Mouse (Mus musculus) spleen, postnatal 14 days (tissue): ENCODE data around the gene Npr1.

Experiments
- DNase-seq, 2 experiments: peaks; one replicate each; pipeline ENCODE4 v3.0.0; 2021 to 2022; ENCODE audit warnings: low spot score in 2 of 2

Npr1 gene

GRCm38 (mm10) chr3:90465686-90466310 lies at the start of gene Npr1:
Gene Npr1 (minus strand): TSS chr3:90465866.
- no peak for DNase-seq

GRCm38 (mm10) chr3:90515242-90515641 lies 49.6 kb upstream of the Npr1 start:
- no peak for DNase-seq

- peak; percentile 34 to 49 for DNase-seq
These were observed 49.0 kb upstream of the Npr1 start for GRCm38 (mm10) chr3:90514691-90515090.

GRCm38 (mm10) chr3:90513796-90514590 lies 48.3 kb upstream of the Npr1 start, which contains the start of the genes S100a1 and S100a13:
Gene S100a1 (minus strand): TSS chr3:90514392.
Gene S100a13 (plus strand): TSS chr3:90514435.
- DNase-seq, result no peak

- DNase-seq, result no peak
These were observed 47.4 kb upstream of the Npr1 start for GRCm38 (mm10) chr3:90512948-90513642.

GRCm38 (mm10) chr3:90512276-90512675 lies 46.6 kb upstream of the Npr1 start:
- no peak for DNase-seq

GRCm38 (mm10) chr3:90509747-90510123 lies 44.1 kb upstream of the Npr1 start:
- no peak for DNase-seq

- peak; percentile 99 to 100 for DNase-seq
These were observed 43.5 kb upstream of the Npr1 start, which contains the start of gene Chtop for GRCm38 (mm10) chr3:90508950-90509746. Gene Chtop (minus strand): TSS chr3:90509498.

- no peak for DNase-seq
These were observed 42.8 kb upstream of the Npr1 start for GRCm38 (mm10) chr3:90508287-90508949.

- no peak for DNase-seq
These were observed 40.7 kb upstream of the Npr1 start for GRCm38 (mm10) chr3:90506362-90506761.

GRCm38 (mm10) chr3:90505216-90505615 lies 39.5 kb upstream of the Npr1 start:
- DNase-seq, result no peak

GRCm38 (mm10) chr3:90503444-90503843 lies 37.8 kb upstream of the Npr1 start:
- no peak for DNase-seq

- no peak for DNase-seq
These were observed 31.9 kb upstream of the Npr1 start for GRCm38 (mm10) chr3:90497597-90497996.

- no peak for DNase-seq
These were observed 30.3 kb upstream of the Npr1 start for GRCm38 (mm10) chr3:90495850-90496525.

GRCm38 (mm10) chr3:90493831-90494540 lies 28.3 kb upstream of the Npr1 start:
- DNase-seq, result no peak

- peak in 1 of 2 experiments; percentile 40 for DNase-seq
These were observed 25.7 kb upstream of the Npr1 start for GRCm38 (mm10) chr3:90491350-90491749.

GRCm38 (mm10) chr3:90490696-90491256 lies 25.1 kb upstream of the Npr1 start, which contains the start of gene Snapin:
Gene Snapin (minus strand): TSS chr3:90491033.
- DNase-seq, result peak; percentile 90 to 95

- DNase-seq, result no peak
These were observed 22.9 kb upstream of the Npr1 start for GRCm38 (mm10) chr3:90488576-90488975.

GRCm38 (mm10) chr3:90486998-90487397 lies 21.3 kb upstream of the Npr1 start:
- DNase-seq, result no peak
